Mouse (Mus musculus) gastrocnemius, postnatal 25 days (tissue): ENCODE measurements around the gene Pmpca. TPM values are rescaled to one million over a fixed set of nuclear protein-coding genes. Genes with fewer than 3 reads are reported as not detected.
A peak's percentile ranks its signal among the peaks of the same experiment; 100 is the strongest.

Experiments used
- DNase-seq: peaks from one replicate; pipeline ENCODE4 v3.0.0; 2022
- total RNA-seq, 2 experiments: library from RNA; stranded (reverse); gene quantifications; 1 replicate in 1 of 2; 2 replicates in 1 of 2; pipeline ENCODE4 v1.2.3; 2021

Gene Pmpca
- total RNA-seq, 2 experiments from 2014 or later: 128 to 139 TPM

DNA sequence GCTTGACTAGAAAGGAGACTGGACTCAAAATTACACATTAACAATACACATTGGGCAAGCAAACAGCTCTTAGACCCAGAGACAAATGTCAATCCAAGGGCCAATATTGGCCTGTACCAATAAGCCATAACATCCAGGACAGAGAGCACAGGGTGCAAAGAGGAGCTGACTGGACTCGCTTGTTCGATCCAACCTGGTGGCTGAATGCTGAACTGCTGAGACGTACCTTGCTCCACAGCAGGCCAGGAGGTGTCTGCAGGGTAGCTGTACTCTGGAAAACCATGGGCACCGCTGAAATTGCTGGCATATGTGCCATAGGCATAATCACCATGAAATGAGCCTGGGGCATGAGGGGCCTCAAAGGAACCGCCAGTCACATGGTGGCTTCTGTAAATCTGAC lies 40.7 kb downstream of the Pmpca start:
- no peak for DNase-seq

DNA sequence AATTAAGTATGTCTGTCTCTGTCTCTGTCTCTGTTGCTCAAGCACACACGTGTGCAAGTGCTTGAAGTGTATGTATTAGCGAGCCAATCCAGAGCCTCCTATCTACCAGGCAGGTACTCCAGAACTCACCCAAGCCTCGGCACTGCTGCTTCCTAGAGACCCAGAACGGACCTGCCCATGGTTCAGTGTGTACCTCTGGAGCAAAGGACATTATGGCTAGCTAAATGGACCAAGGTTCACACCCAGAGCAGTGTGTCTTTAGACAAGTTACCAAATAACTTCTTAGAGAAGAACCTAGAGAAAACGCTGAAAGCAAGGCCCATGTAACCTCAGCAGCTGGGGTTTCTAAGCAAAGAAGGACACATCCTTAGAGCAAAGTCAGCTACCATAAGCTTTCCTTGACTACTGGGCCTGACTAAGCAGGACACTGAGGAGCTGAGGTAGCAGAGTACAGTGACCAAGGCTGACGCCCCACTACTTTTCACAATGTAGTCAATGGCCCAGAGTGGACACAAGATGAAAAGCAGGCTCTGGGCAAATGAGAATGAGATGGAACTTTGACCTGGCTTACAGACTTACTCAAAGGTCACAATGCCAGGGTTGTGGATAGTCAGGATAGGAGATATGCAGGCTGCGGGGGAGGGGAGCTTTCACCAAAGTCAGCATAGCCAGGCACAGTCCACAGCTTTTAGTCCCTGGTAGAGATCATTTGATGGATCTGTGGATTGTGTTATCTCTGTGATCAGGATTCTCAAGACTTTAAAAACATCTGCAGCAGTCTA lies 45.8 kb downstream of the Pmpca start:
- no peak for DNase-seq

DNA sequence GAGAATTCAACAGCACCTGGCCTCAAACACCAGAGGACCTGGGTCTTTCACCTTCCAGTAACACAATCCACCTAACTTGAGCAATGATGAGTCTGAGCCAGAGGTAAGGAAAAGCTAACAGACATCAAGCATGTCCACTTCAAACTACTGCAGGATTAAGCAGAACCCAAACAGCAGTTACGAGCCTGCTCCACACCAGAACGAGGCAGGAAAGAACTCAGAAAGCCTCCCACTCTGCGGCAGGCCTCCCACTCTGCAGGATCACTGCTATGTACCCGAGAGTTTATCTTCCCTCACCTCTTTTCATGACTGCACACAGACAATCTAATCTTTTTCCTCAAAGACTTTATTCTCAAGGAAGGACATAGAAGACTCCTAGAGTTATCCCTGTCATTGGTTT lies 48.1 kb downstream of the Pmpca start:
- no peak for DNase-seq

DNA sequence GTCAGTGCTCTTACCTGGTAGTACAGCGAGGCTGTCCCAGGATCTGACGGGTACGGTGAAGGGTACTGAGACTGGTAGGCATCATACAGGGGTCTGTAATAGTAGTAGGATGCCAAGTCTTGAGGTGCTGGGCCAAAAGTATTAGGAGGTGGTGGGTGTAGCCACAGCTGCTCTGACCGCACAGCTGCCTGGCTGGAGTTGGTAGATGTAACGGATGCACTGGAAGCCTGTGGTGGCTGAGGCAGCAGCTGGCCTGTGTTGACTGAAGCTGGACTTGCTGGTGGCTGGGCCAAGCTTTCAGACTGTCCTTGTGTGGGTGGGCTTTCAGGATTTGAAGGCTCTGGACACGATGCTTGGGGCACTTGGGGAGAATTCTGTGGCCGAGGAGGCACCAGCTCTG lies 49.2 kb downstream of the Pmpca start:
- DNase-seq: no peak

DNA sequence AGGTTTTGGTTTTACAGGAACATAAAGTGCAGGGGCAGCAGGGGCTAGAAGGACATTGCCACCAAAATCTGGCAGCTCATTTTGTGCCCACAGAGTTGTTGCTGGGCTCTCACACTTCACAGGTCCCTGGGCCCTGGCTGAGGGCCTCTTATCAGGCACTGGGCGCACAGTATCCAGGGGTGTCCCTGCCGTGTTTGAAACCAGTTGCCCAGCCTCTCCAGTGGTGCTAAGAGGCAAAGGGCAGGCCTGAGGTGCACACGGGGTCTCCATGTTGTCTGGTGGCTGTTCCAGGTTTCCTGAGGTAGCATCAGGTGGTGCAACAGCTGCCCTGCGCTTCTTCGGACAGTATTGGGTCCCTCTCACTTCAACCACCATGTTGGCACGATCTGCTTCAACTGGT lies 50.5 kb downstream of the Pmpca start:
- no peak for DNase-seq

DNA sequence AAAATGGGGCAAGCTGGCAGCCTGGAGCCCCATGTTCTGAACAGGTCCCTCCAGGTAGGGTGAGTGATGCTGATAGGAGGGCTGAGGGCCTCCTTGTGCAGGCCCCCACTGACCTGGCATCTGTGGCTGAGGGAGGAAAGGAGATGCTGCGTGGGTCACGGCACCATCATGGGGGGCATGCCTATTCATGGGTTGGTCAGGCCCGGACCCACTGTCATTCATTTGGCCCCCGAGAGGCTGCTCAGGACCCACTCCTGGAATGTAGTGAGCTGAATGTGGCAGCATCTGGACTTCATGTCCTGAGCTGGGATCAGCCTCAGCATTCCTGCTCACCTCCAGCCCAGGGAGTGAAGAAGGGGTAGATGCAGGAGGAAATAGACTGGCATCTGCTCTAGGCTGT lies 52.1 kb downstream of the Pmpca start:
- DNase-seq: no peak

DNA sequence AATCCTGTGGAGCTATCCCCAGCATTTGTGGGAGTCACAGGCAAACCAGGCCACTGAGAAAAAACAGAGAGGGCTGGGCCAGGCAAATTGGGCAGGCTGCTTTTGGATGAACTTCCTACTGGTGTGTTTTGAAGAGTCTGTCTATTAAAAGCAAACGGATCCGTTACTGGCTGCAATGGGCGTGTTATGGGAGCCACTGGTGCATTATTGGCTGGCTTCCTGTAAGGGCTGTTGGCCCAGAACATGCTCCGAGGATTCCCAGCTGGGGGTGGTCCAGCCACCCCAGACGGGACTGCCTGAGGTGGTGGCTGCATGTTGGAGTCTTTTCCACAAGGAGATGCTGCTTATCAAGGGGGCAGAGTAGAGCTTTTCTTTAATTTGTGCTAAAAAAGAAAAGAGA lies 52.5 kb downstream of the Pmpca start:
- peak; percentile 78 for DNase-seq

DNA sequence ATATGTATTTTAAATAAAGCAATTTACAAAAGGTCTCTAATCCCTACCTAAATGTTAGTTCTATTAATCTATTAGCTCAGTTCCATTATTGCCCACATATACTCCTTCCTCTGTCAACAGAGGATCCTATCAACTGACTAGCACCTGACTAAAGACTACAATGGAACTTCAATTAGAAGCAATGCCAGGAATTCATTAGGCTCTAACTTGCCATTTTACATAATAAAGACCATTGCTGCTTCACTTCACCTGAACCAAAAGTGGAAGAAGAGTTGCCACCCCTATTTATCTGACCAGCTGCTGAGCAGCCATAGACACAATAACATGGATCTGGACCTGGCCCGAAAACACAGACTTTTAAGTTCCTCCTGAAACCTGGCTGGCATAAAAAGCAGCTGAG lies 53.7 kb downstream of the Pmpca start:
- no peak for DNase-seq

DNA sequence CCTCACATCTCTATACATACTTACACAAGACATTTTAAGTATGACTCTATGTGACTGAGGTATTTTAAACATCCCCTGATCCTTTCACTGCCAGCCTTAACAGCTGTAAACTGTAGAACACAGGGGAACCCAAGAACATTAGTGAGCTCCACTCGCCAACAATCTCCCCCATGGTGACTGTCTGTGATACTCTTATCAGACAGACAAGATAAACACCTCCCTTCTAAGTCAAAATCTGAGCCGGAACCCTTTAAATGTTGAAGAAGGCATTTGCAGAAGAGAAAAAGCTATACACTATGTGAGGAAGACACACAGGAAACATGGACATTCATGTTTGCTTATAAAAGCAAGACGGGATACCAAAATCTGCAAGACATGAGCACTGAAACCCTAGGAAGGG lies 54.7 kb downstream of the Pmpca start:
- DNase-seq: no peak

DNA sequence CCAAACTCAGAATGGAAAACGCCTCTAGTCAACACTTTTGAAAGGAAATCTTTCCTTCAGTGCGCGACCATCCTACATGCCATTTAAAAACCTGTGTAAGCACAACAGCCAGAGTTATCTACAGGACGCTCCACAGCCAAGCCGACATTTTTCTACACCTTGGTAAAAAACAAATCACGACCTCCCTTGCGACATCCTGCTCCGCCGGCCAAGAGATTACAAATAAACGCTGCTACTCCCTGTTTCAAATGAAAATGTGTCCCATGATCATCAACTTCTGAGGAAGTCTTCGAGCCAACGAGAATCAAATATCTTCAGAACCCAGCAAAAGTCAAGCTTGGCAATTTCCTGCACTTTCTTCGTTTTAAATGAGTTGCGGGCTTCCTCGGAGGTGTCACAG lies 55.2 kb downstream of the Pmpca start:
- no peak for DNase-seq

DNA sequence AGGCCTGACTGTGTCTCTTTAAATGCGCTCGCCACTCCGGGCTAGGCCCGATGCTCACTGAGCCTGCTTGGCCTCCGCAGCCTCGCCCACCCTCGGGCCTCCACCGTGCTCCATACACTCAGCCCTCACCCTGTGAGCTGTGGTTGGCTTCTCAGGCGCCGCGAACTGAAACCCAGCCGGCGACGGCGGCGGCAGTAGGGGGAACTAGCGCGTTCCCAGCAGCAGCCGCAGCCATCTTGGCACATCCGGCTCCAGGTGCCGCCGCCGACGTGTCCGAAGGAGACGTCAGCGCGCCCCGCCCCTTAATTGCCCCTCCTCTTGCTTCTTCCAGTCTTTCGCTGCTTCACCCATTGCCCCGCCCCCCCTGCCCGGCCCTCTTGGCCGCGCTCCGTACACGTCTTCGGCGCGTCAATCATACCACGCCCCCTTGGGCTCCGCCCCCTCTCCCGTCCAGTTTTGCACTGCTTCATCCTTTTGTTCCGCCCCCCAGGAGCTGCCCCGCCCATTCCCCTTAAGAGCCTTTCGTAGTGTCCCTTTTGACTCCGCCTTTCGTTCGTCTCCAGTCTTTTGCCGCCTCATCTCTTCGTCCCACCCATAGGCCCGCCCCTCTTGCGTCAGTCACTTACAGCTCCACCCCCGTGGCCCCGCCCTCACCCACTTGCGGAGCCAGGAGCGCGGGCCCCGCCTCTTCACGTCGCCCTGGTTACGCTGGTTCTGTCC lies 56.0 kb downstream of the Pmpca start, which contains the start of gene Sec16a:
Gene Sec16a, minus strand, starts transcription at position 271 of the 720 bp plus-strand sequence.
- peak; percentile 100 for DNase-seq

DNA sequence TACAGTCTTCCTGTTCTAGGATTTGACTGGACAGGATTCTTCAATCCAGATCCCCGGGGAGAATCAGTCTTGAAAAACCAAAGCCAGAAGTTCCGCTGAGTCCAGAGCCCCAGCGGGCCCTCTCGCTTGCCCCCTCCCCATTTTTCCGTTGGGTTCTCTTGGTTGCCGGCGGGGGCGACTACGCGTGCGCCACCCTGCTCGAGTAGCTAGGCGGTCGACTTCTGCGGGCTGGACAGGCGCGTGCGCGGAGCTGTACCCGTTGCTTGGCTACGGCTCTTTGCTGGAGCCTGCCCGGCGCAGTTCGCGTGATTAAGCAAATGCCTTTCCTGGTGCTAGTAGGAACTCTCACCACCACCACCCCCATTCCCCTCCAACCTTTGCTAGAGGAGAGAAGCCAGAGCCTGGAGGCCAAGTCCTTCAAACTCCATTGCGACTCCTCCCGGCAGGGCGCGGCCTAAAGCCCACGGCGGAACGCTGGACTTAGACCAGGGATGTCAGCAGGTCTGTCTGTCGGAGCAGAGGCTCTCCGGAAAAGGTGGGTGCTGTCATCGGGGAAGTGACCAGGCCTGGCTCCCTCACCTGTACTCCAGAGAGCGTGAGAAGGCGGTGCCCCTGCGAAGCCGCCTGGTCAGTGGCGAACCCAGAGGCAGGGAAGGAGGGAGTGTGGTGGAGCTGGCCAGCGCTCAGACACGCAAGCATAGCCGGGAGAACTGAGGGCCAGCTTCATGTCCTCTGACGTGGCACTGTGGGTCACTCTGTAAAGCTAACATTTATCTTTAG lies 56.7 kb downstream of the Pmpca start:
- DNase-seq: peak; percentile 93

DNA sequence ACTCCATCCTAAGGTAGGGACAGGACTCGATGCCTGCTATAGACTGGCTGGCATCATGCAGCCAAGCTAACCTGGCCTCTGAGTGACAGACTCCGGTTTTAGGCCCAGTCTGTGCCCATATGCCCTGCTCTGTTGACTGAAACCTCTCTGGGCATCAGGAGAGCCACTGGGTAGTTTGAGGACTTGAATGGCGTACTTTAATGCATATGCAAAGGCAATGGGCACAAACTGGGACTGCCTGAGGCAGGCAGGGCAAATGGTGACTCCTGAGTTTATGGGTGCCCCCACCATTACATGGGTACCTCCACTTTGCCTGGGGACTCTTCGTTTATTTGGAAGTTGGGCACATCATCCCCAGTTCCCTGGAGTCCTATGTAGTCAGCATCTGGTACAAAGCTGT lies 57.5 kb downstream of the Pmpca start:
- no peak for DNase-seq

Other genes with a start within 250 kb of the Pmpca start
- not detected for gene Lhx3, start 181.1 kb upstream of the Pmpca start, total RNA-seq
- 1 to 10 TPM; 3.1 to 4.0 TPM for gene Qsox2, start 151.8 kb upstream of the Pmpca start, total RNA-seq
- gene Ccdc187, start 94.8 kb upstream of the Pmpca start, total RNA-seq: under 1 TPM in 1 of 2 experiments, not detected in 1; 0.03 TPM
- 1 to 10 TPM; 3.1 TPM for gene Gpsm1, start 73.8 kb upstream of the Pmpca start, total RNA-seq
- gene Dnlz, start 37.2 kb upstream of the Pmpca start, total RNA-seq: 10 to 100 TPM; 18.3 to 18.7 TPM
- under 1 TPM; 0.46 to 0.56 TPM for gene Card9, start 28.4 kb upstream of the Pmpca start, total RNA-seq
- gene Snapc4, start 8.7 kb upstream of the Pmpca start, total RNA-seq: 1 to 10 TPM; 5.7 to 5.9 TPM
- 10 to 100 TPM; 24.9 to 27.3 TPM for gene Entr1, start within 50 bp of the Pmpca start, total RNA-seq
- 1 to 10 TPM; 6.5 to 7.6 TPM for gene Inpp5e, start 19.9 kb downstream of the Pmpca start, total RNA-seq
- 10 to 100 TPM; 22.0 to 23.9 TPM for gene Sec16a, start 55.9 kb downstream of the Pmpca start, total RNA-seq
- gene Notch1, start 127.3 kb downstream of the Pmpca start, total RNA-seq: 1 to 10 TPM; 7.0 to 9.2 TPM
- gene Egfl7, start 190.7 kb downstream of the Pmpca start, total RNA-seq: 10 to 100 TPM; 42.3 to 67.2 TPM
- not detected for gene Gm20532, start 197.3 kb downstream of the Pmpca start, total RNA-seq
- gene Agpat2, start 215.1 kb downstream of the Pmpca start, total RNA-seq: 10 to 100 TPM in 1 of 2 experiments, 1 to 10 TPM in 1; 3.0 to 14.6 TPM
- gene Fam69b, start 239.1 kb downstream of the Pmpca start, total RNA-seq: 1 to 10 TPM; 1.3 to 2.5 TPM